Mouse (Mus musculus) cortical plate, adult 2 months (tissue): ENCODE results near the gene Nln. TPM values are rescaled to one million over a fixed set of nuclear protein-coding genes. Genes with fewer than 3 reads are reported as not detected.

ENCODE experiments used
- H3K27ac ChIP-seq: fragments of 200-500 bp; 2 replicates; pipeline ENCODE4 v1.5.1; 2012; ENCODE audit warnings: low read length, control low read depth, inconsistent platforms; ENCODE audit not compliant: insufficient read depth
- H3K4me1 ChIP-seq: fragments of 200-500 bp; 2 replicates; pipeline ENCODE4 v1.6.1; 2011; ENCODE audit warnings: low read length; ENCODE audit not compliant: control insufficient read depth, insufficient read depth
- H3K4me3 ChIP-seq: fragments of 200-500 bp; 2 replicates; pipeline ENCODE4 v1.5.1; 2011; ENCODE audit warnings: mild to moderate bottlenecking, low read length, control low read depth; ENCODE audit not compliant: insufficient read depth
- CTCF ChIP-seq: fragments of 200-500 bp; IDR thresholded peaks from 2 replicates; pipeline ENCODE4 v1.5.1; 2011; ENCODE audit warnings: mild to moderate bottlenecking, control low read depth, low read length; ENCODE audit not compliant: insufficient read depth; ENCODE audit errors: extremely low read depth
- POLR2A ChIP-seq: fragments of 200-500 bp; IDR thresholded peaks from 2 replicates; pipeline ENCODE4 v1.6.1; 2011; ENCODE audit warnings: mild to moderate bottlenecking, low read length, control low read depth; ENCODE audit not compliant: insufficient read depth; ENCODE audit errors: extremely low read depth
- polyA plus RNA-seq: library from polyadenylated mRNA; depleted of rRNA; stranded (reverse); fragments of >200 nt; gene quantifications from 2 replicates; pipeline ENCODE4 v1.2.3, GENCODE M21; 2012

The Nln gene
- polyA plus RNA-seq, 1 experiment = 19.9 TPM

- Histone ChIP-seq H3K27ac (no peak overlapping the region), H3K4me3 (no peak overlapping the region), H3K4me1 (peaks cover 1% of the 10 kb centered on the region; the same call in 1 of the 2 replicates)
- TF ChIP-seq POLR2A (no peak), CTCF (no peak)
Observed at GRCm38 (mm10) chr13:104097190-104097589, 12.2 kb downstream of the Nln start.

DNA sequence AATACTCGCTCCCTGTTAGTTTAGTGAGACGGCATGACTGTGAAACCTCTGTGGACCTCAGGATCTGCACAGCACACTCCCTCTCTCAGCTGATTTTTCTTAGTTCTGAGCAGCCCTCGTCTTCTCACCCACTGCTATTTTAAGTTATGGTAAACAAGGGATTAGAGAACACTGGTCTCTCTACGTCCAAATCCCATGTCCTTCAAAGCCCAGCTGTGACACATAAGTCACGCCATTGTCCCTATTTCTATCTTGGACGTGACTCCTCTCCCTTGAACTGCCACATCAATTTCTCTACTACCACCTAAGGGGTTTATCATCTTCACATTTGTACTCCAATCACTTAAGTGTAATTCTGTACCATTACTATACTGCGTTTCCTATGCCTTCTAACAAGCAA, 13.5 kb downstream of the Nln start:
- Histone ChIP-seq H3K27ac (no peak overlapping the region), H3K4me1 (peaks cover 3% of the 10 kb centered on the region), H3K4me3 (no peak overlapping the region)
- TF ChIP-seq CTCF = no peak
- TF ChIP-seq POLR2A = no peak

DNA sequence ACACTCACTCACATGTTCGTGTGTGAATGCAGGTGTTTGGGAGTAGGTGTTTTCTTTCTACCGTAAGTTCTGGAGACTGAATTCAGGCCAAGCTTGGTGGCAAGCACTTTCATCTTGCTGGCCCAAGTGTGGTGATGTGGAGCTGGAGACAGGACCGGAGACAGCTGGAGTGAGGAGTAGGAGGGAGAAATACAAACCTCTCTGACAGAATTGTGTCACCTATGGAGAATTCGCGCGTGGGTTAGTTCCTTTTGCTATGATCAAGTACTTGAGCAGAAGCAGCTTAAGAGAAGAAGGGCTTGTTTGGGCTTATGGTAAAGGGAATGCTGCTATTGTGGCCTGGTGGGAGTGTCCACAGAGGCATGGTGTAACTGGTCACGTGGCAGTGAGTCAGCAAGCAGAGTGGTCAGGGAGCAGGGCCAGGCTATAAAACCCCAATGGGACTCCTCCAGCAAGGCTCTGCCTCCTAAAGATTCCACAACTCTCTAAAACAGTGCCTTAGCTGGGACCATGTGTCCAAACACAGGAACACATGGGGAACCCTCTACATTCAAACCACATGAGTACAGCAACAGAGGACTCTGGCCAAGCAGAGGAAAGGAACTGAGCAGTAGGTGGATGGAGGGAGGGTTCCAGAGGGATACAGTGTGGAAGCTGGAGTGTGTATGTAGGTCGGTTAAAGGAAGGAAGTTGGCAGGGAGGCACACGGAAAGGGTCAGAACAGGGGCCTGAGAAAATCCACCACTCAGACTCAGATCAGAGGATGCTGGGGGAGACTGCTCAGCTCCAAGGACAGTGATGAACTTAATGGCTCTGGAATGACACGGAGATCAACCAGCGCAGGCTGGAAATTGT, 14.7 kb downstream of the Nln start:
- no peak for TF ChIP-seq POLR2A
- no peak for TF ChIP-seq CTCF
- Histone ChIP-seq H3K4me3 (no peak overlapping the region), H3K4me1 (peaks cover 3% of the 10 kb centered on the region), H3K27ac (no peak overlapping the region)

DNA sequence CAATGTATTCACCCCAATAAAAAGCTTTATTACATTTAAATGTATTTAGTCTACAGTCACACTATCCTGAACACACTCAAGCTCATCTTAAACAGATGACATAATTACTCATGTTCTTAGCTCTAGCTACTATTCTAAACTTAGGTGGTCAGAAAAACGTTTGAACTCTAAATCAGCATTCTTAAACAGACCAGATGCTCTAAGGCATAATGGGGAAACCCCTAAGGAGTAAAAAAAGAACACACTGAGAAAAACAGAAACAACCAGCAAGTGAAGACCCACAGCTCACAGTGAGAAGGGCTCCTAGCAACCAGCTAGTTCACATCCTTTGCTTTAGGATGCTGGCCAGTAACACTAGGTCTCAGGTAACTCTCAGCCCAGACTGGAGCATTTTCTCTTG, 17.7 kb downstream of the Nln start:
- Histone ChIP-seq H3K4me3 (no peak overlapping the region), H3K27ac (no peak overlapping the region), H3K4me1 (peaks cover 3% of the 10 kb centered on the region)
- no peak for TF ChIP-seq POLR2A
- TF ChIP-seq CTCF = no peak

DNA sequence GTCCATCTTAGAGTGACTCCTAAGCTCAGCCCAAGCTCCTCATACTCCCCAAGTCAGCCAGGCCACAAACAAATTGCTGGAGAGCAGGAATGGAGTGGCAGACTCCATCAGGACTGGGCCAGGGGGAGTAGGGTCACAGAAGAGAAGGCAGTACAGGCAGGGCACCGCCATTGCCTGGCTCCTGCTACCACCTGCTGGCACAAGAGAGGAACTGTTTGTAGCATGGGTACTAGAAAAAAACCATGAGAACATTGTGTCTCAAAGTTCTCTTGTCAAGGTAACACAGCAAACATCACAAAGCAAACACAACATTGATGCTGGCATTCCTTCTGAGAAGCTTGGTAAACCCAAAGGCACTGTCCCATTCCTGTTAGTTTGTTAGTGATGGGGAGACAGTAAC, 20.0 kb downstream of the Nln start:
- Histone ChIP-seq H3K4me1 (peaks cover 1% of the 10 kb centered on the region), H3K27ac (no peak overlapping the region), H3K4me3 (no peak overlapping the region)
- TF ChIP-seq CTCF (peak; percentile 80), POLR2A (no peak)

DNA sequence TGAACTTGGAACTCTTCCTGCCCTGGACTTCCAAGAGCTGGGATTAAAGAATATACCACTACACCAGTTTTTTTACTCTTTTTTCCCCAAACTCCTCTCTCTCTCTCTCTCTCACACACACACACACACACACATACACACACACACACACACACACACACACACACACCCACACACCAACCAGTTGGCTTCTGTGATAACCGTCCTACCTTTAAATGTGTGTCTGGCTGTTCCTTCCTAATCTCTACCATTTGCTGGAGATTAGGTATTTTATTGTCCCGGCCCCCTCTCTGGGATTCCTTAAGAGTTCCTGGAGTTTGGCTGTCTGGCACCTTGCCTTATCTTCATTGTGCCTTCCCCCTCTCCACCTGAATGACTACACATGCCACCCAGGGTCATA, 24.8 kb downstream of the Nln start:
- Histone ChIP-seq H3K4me3 (no peak overlapping the region), H3K4me1 (no peaks in the 10 kb centered on the region), H3K27ac (no peak overlapping the region)
- no peak for TF ChIP-seq CTCF
- no peak for TF ChIP-seq POLR2A

DNA sequence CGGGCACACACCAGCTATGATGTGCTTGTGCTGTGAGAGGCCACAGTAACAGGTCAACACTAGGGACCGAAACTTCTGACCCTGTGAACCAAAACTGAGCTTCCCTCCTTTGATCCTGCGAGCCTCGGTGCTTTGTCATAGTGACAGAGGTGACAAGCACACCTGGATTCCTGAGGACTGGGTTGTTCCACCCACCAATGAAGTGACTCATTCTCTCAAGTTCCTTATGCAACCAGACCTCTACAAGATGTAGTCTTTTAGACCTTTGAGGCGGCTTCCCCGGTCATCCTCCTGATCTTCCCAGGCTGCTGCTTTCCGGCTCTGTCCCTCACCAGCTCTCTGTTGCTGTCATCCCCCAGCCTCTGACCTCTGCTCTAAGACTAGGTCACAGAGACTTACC, 26.9 kb downstream of the Nln start:
- no peak for TF ChIP-seq POLR2A
- TF ChIP-seq CTCF = no peak
- no peaks in the 10 kb centered on the region for H3K4me1 ChIP-seq
- H3K4me3 ChIP-seq = no peak overlapping the region
- no peak overlapping the region for H3K27ac ChIP-seq

DNA sequence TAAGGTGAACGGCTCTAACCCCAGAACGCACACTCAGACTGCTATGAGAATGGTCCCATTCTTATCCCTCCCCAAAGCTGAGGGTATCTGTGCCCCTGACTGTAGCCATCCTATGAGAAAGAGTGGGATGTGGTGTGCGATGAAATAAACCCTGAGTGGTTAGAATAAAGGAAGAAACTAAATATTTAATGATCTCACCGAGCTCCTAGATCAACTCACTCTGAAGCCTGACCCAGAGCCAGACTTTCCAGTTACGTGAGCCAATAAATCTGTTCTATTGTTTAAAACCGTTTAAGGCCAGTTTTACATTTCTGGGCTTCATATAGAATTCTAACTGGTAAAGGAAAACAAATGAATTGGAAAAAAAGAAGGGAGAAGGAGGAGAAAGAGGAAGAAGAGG, 32.4 kb downstream of the Nln start:
- Histone ChIP-seq H3K4me1 (no peaks in the 10 kb centered on the region), H3K27ac (no peak overlapping the region), H3K4me3 (no peak overlapping the region)
- TF ChIP-seq POLR2A = no peak
- no peak for TF ChIP-seq CTCF

GRCm38 (mm10) chr13:104074731-104075130, 34.7 kb downstream of the Nln start:
- Histone ChIP-seq H3K27ac (no peak overlapping the region), H3K4me3 (no peak overlapping the region), H3K4me1 (no peaks in the 10 kb centered on the region)
- TF ChIP-seq POLR2A (no peak), CTCF (no peak)

- H3K27ac ChIP-seq = no peak overlapping the region
- no peak overlapping the region for H3K4me3 ChIP-seq
- no peaks in the 10 kb centered on the region for H3K4me1 ChIP-seq
- TF ChIP-seq POLR2A (no peak), CTCF (no peak)
Observed at GRCm38 (mm10) chr13:104074230-104074629, 35.2 kb downstream of the Nln start.
